Mouse (Mus musculus) kidney, embryonic 14.5 days (tissue): ENCODE measurements around the gene Kcnn1. TPM values are rescaled to one million over a fixed set of nuclear protein-coding genes. Genes with fewer than 3 reads are reported as not detected.

ENCODE experiments used
- ATAC-seq: fragments of 200-750 bp; cut with Nextera tagmentation; 2 replicates; pipeline ENCODE4 v1.8.0; 2017; ENCODE audit warnings: moderate number of reproducible peaks, mild to moderate bottlenecking, moderate TSS enrichment, moderate library complexity; ENCODE audit not compliant: low FRiP score, low TSS enrichment
- H3K27ac ChIP-seq: fragments of 300-500 bp; sonication (generic); 2 replicates; pipeline ENCODE4 v1.5.1; 2014; ENCODE audit warnings: low read depth, mild to moderate bottlenecking, low read length, moderate library complexity, mixed read lengths
- H3K27me3 ChIP-seq: fragments of 300-500 bp; sonication (generic); 2 replicates; pipeline ENCODE4 v1.6.1; 2014; ENCODE audit warnings: mild to moderate bottlenecking, low read length; ENCODE audit not compliant: control insufficient read depth, insufficient read depth
- H3K36me3 ChIP-seq: fragments of 300-500 bp; sonication (generic); 2 replicates; pipeline ENCODE4 v1.6.1; 2014; ENCODE audit warnings: low read length, mixed read lengths; ENCODE audit not compliant: control insufficient read depth, insufficient read depth
- H3K4me1 ChIP-seq: fragments of 300-500 bp; sonication (generic); 2 replicates; pipeline ENCODE4 v1.6.1; 2014; ENCODE audit warnings: low read length, mixed read lengths; ENCODE audit not compliant: control insufficient read depth, insufficient read depth
- H3K4me2 ChIP-seq: fragments of 300-500 bp; sonication (generic); replicated peaks from 2 replicates; pipeline ENCODE4 v1.6.1; 2014; ENCODE audit warnings: low read depth, mild to moderate bottlenecking, low read length
- H3K4me3 ChIP-seq: fragments of 300-500 bp; sonication (generic); 2 replicates; pipeline ENCODE4 v1.5.1; 2014; ENCODE audit warnings: mild to moderate bottlenecking, low read length
- H3K9ac ChIP-seq: fragments of 300-500 bp; sonication (generic); 2 replicates; pipeline ENCODE4 v1.6.1; 2014; ENCODE audit warnings: low read depth, mild to moderate bottlenecking, low read length, moderate library complexity
- H3K9me3 ChIP-seq: fragments of 300-500 bp; sonication (generic); 2 replicates; pipeline ENCODE4 v1.6.1; 2016; ENCODE audit warnings: low read length; ENCODE audit not compliant: control insufficient read depth
- WGBS: fragments of 180-500 bp; shearing (Covaris S2); extraction: QIAGEN DNeasy Blood & Tissue Kit; methylation state at CpG from one replicate; pipeline ENCODE4 v1.1.7; 2014; 5-methylcytosine and 5-hydroxymethylcytosine counted together
- polyA plus RNA-seq: library from polyadenylated mRNA; unstranded; fragments of >200 nt; fragmentation: Nextera tagmentation; extraction: Ambion mirVana; gene quantifications from 2 replicates; pipeline ENCODE4 v1.2.1, GENCODE M21; 2014

Gene Kcnn1
- polyA plus RNA-seq, 1 experiment from 2014 or later, result 2.6 TPM

GRCm38 (mm10) chr8:70800648-70801047, 62.4 kb downstream of the Kcnn1 start:
- 53% methylated on average over 10 of the region's 10 CpGs for WGBS
- Histone ChIP-seq H3K4me2 (no peak overlapping the region), H3K27ac (no peak overlapping the region), H3K4me3 (no peak overlapping the region), H3K4me1 (peaks cover 12% of the 10 kb centered on the region), H3K36me3 (no peaks in the 10 kb centered on the region), H3K9ac (no peak overlapping the region), H3K9me3 (no peaks in the 10 kb centered on the region), H3K27me3 (peaks cover 52% of the 10 kb centered on the region)
- no peak for ATAC-seq

GRCm38 (mm10) chr8:70798281-70798680, 64.8 kb downstream of the Kcnn1 start:
- H3K27ac ChIP-seq, result no peak overlapping the region
- WGBS, result 17% methylated on average over 15 of the region's 15 CpGs
- H3K9me3 ChIP-seq, result no peaks in the 10 kb centered on the region
- no peak overlapping the region for H3K9ac ChIP-seq
- H3K4me3 ChIP-seq, result peak overlapping the region; percentile 59; the same call in 1 of the 2 replicates
- no peaks in the 10 kb centered on the region for H3K36me3 ChIP-seq
- peaks cover 43% of the 10 kb centered on the region for H3K27me3 ChIP-seq
- no peaks in the 10 kb centered on the region for H3K4me1 ChIP-seq
- peak overlapping the region; percentile 84 for H3K4me2 ChIP-seq
- no peak for ATAC-seq

GRCm38 (mm10) chr8:70797081-70798070, 65.7 kb downstream of the Kcnn1 start:
- H3K9me3 ChIP-seq, result no peaks in the 10 kb centered on the region
- H3K4me1 ChIP-seq, result no peaks in the 10 kb centered on the region
- under 1% methylated on average over 56 of the region's 57 CpGs for WGBS
- peak overlapping the region; percentile 59 for H3K4me3 ChIP-seq
- no peaks in the 10 kb centered on the region for H3K36me3 ChIP-seq
- peaks cover 38% of the 10 kb centered on the region for H3K27me3 ChIP-seq
- ATAC-seq, result peak; percentile 84
- H3K4me2 ChIP-seq, result peak overlapping the region; percentile 84
- H3K27ac ChIP-seq, result no peak overlapping the region; the same call in 1 of the 2 replicates
- H3K9ac ChIP-seq, result peak overlapping the region; percentile 60

GRCm38 (mm10) chr8:70796403-70797080, 66.5 kb downstream of the Kcnn1 start:
- peak overlapping the region; percentile 84 for H3K4me2 ChIP-seq
- peak overlapping the region; percentile 59 for H3K4me3 ChIP-seq
- peak; percentile 2 for ATAC-seq
- H3K9me3 ChIP-seq, result no peaks in the 10 kb centered on the region
- peaks cover 38% of the 10 kb centered on the region for H3K27me3 ChIP-seq
- peak overlapping the region; percentile 60 for H3K9ac ChIP-seq
- WGBS, result 2% methylated on average over 54 of the region's 54 CpGs
- H3K36me3 ChIP-seq, result no peaks in the 10 kb centered on the region
- H3K4me1 ChIP-seq, result peaks cover 3% of the 10 kb centered on the region
- no peak overlapping the region for H3K27ac ChIP-seq

- Histone ChIP-seq H3K4me3 (no peak overlapping the region), H3K9ac (no peak overlapping the region), H3K36me3 (no peaks in the 10 kb centered on the region), H3K4me2 (no peak overlapping the region), H3K4me1 (peaks cover 15% of the 10 kb centered on the region), H3K27me3 (peaks cover 35% of the 10 kb centered on the region), H3K9me3 (no peaks in the 10 kb centered on the region), H3K27ac (no peak overlapping the region)
- no peak for ATAC-seq
- WGBS, result 82% methylated on average over 2 of the region's 2 CpGs
Measured at GRCm38 (mm10) chr8:70795370-70795769, 67.7 kb downstream of the Kcnn1 start.

- Histone ChIP-seq H3K9ac (no peak overlapping the region), H3K4me1 (peaks cover 17% of the 10 kb centered on the region)
- WGBS, result 73% methylated on average over 2 of the region's 2 CpGs
Measured at GRCm38 (mm10) chr8:70794215-70794614, 68.8 kb downstream of the Kcnn1 start.

GRCm38 (mm10) chr8:70792700-70793099, 70.4 kb downstream of the Kcnn1 start:
- Histone ChIP-seq H3K4me3 (peak overlapping the region; percentile 71), H3K4me2 (peak overlapping the region; percentile 84), H3K9me3 (no peaks in the 10 kb centered on the region), H3K27ac (peak overlapping the region; percentile 81), H3K9ac (peak overlapping the region; percentile 84), H3K27me3 (peaks cover 8% of the 10 kb centered on the region), H3K4me1 (peaks cover 29% of the 10 kb centered on the region), H3K36me3 (peaks cover 7% of the 10 kb centered on the region; the same call in 1 of the 2 replicates)
- peak; percentile 43 for ATAC-seq
- WGBS, result under 1% methylated on average over 20 of the region's 20 CpGs

More at GRCm38 (mm10) chr8:70794215-70794614, 68.8 kb downstream of the Kcnn1 start:
- Histone ChIP-seq H3K4me2 (no peak overlapping the region), H3K4me3 (no peak overlapping the region), H3K9me3 (no peaks in the 10 kb centered on the region), H3K27me3 (peaks cover 23% of the 10 kb centered on the region), H3K27ac (no peak overlapping the region), H3K36me3 (no peaks in the 10 kb centered on the region)
- ATAC-seq, result no peak
